Mouse (Mus musculus) testis, adult 2 months (tissue): ENCODE data around the gene Mindy2.

Experiments
- CTCF ChIP-seq: fragments of 200-500 bp; IDR thresholded peaks from 2 replicates; pipeline ENCODE4 v1.5.1; 2012; ENCODE audit warnings: low read depth, mild to moderate bottlenecking, inconsistent platforms, low read length, moderate library complexity; ENCODE audit not compliant: control insufficient read depth, insufficient read depth, insufficient replicate concordance
- POLR2A ChIP-seq: fragments of 200-500 bp; IDR thresholded peaks from 2 replicates; pipeline ENCODE4 v1.6.1; 2012; ENCODE audit warnings: low read depth, mild to moderate bottlenecking, inconsistent platforms, low read length, moderate library complexity; ENCODE audit not compliant: control insufficient read depth

- TF ChIP-seq POLR2A: no peak
- no peak for TF ChIP-seq CTCF
Observed at GRCm38 (mm10) chr9:70602186-70602845, 54.7 kb downstream of the Mindy2 start.
